Mouse (Mus musculus): ENCODE measurements around the gene Sgsm3.
"Not testable (repeated sequence)": the region's sequence is repeated elsewhere in the genome, so short reads cannot be mapped to it uniquely, and the experiment has no call there.

The Sgsm3 gene

DNA sequence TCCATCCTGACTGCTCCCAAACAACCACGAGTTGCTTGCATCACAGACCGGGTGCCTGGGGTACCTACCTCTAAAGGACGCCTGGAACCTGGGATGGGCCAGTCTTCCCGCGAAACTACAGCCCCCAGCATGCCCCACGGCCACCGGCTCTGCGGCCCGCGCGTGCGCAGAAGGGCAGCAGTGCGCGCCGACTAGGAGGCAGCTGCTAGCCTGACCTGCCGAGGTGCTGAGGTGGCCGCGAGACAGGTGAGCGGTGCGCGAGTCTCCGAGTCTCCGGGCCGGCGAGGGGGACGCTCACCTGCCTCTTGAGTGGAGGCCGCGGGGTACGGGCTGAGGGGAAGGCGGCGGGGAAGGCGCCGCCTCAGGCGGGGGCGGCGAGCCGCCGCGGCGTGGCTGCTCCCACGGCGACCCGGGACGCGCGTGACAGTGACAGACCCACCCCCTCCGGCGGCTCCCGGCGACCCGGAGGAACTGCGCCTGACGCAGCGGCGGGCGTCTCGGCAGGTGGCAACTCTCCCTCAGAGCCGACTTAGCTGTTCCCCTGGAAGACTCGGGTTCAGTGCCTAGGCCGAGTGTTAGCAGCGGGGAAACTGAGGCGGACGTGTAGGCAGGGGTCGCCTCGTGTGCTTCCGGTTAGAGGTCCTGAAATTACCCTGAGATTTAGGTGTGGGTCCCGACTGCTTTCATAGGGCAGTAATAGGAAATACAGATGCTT lies at the start of gene Sgsm3:
Sgsm3 (plus strand) TSS at position 146 of the 715 bp plus-strand sequence.
- peak; percentile 73 to 79 for DNase-seq (ENCODE audit: low spot score in 2 of 2)

DNA sequence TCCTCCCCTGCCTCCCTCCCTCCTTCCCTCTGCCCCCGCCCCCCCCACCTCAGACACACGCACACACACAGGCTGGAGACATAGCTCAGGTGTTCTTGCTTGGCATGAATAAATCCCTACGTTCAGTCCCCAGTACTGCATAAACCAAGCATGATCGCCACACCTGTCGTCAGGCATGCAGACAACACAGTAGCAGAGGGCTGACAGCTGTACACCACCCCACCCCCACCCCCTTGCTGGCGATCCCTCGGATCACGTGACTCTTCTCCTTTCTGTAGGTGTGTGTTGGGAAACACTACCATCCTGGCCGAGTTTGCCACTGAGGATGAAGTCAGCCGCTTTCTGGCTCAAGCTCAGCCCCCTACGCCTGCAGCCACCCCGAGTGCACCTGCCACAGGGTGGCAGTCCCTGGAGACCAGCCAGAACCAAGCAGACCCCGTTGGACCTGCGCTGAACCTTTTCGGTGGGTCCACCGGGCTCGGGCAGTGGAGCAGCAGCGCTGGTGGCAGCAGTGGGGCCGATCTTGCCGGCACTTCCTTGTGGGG lies 48.7 kb upstream of the Sgsm3 start:
- no peak for DNase-seq (ENCODE audit: low spot score in 2 of 2)

DNA sequence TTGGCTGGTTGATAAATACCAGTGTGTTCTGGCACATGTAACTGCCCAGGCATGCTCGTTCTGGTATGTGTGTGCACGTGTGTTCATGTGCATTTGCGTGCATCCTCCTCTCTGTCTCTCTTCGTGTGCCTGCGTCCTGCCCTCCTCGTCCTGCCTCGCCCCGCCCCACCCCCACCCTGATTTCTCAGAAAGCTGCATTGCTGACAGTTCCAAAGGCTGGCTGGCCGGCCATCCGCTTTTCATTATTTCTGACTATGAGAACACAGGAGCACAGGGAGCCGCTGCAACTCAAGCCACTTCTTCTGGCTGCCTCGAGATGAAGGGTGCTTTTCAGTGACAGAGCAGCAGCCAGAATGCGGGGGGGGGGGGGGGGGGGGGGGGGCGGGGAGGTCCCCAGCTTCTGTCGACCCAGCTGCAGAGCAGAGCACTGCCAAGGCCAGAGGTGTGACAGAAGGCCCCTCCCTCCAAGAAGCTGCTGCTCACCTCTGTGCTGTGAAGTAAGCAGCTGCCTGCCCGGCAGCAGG lies 47.5 kb upstream of the Sgsm3 start:
- DNase-seq (ENCODE audit: low spot score in 2 of 2), result no peak

GRCm38 (mm10) chr15:80930676-80931320 lies 46.8 kb upstream of the Sgsm3 start:
- DNase-seq (ENCODE audit: low spot score in 2 of 2), result not testable (repeated sequence)

GRCm38 (mm10) chr15:80931345-80931960 lies 46.1 kb upstream of the Sgsm3 start:
- DNase-seq (ENCODE audit: low spot score in 2 of 2), result no peak

- DNase-seq (ENCODE audit: low spot score in 2 of 2), result no peak
Observed at GRCm38 (mm10) chr15:80934841-80935240, 42.7 kb upstream of the Sgsm3 start.

DNA sequence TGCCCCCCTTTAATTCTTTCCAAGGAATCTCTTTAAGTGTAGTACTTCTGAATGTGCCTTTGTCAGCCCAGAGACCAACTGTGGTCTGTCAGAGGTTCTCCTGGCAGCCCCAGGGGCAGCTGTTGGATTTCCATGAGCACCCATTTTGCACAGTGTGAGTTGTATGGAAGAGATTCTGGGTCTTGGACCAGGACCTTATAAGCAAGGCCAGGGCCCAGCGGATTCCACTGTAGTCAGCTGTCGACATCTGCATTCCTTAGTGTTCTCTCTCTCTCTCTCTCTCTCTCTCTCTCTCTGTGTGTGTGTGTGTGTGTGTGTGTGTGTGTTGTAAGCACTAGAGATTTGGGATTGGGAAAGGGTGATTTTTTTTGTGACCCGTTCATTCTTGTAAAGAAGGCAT lies 40.9 kb upstream of the Sgsm3 start:
- no peak for DNase-seq (ENCODE audit: low spot score in 2 of 2)

- DNase-seq (ENCODE audit: low spot score in 2 of 2), result no peak
Observed at GRCm38 (mm10) chr15:80938615-80939014, 39.0 kb upstream of the Sgsm3 start.

DNA sequence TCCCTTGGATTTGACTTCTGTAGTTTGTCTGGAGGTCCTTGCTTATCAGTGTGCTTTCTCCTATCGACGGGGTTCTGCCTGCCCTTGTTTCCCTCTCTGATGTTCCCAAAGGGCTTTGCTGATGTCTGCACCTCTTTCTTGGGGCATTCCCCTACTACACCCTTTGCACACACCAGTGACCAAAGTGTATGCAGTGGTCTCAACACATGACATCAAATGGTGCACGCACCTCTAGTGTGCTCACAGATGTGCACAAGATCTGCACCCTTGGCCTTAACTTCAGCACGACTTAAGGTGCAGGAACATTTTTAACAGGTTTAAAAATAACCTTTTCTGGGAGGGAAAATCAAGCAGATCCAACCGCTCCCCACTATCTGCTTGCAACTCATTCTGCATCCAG lies 38.2 kb upstream of the Sgsm3 start:
- DNase-seq (ENCODE audit: low spot score in 2 of 2), result no peak

DNA sequence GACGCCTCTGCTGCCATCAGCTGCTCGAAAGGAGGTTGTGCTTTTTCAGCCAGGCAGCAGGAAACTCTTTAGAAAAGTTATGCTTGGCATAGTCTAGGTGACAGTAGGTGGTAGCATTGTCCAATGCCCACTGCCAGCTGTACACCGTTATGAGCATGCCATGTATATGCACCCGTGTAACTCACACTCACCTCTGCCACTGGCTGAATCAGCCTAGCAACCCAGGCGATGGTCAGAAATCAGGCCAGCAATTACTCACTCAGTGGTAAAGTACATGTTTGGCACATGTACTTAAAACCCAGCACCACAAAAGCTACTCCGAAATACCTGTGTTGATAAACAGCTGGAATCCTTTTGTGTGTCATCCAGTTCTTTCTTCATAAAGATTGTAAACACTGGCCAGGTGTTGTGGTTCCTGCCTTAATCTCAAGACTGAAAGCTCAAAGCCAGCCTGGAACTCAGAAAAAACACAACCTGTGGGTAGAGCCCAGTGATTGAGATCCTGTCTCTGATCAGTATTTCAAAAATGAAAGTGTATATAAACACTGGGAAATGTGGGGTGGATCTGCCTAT lies 36.0 kb upstream of the Sgsm3 start:
- DNase-seq (ENCODE audit: low spot score in 2 of 2), result no peak

- DNase-seq (ENCODE audit: low spot score in 2 of 2), result peak in 1 of 2 experiments; percentile 38
Observed at GRCm38 (mm10) chr15:80945851-80946250, 31.7 kb upstream of the Sgsm3 start.

DNA sequence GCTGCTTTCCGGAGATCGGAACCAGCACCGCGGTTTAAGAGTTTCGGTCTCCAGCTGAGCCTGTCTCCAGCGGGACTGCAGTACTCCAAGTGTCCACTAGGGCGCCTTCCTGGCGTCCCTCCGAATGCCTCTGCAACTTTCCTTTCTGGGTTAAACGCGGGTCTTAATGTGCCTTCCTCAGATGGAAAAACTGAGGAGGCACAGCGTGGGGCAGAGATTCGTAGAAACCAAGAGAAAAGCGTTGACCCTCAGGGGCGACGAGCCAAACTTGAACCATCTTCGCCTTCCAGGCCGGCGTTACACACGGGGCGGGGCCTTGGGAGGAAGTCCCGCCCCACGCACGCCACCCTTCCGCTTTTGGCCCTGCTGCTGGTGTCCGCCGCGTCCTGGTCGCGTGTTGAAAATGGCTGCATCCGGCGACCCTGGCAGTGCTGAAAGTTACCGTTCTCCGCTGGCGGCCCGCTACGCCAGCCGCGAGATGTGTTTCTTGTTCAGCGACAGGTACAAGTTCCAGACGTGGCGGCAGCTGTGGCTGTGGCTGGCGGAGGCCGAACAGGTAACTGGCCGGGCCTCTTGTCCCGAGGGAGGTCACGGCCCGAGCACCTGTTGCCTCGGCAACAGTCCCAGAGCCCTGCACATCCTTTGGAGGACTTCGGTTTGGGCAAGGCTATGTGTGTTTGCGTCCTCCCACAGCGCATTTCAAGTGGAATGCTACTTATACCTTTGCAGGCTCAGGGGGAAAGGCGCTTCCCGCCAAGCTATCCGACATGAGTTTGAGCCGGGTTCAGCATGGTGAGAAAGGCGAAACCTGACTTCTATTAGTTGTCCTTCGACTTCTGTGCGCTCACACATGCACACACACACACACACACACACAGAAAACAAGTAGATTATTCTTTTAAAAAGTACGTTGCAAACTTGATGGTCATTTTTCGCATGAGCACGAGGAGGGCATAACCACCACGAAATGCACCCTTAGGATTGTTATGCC lies 29.1 kb upstream of the Sgsm3 start, which contains the start of gene Adsl:
Adsl (plus strand) TSS at position 346 of the 991 bp plus-strand sequence.
- peak; percentile 84 to 87 for DNase-seq (ENCODE audit: low spot score in 2 of 2)

GRCm38 (mm10) chr15:80949431-80949830 lies 28.1 kb upstream of the Sgsm3 start:
- DNase-seq (ENCODE audit: low spot score in 2 of 2), result no peak

DNA sequence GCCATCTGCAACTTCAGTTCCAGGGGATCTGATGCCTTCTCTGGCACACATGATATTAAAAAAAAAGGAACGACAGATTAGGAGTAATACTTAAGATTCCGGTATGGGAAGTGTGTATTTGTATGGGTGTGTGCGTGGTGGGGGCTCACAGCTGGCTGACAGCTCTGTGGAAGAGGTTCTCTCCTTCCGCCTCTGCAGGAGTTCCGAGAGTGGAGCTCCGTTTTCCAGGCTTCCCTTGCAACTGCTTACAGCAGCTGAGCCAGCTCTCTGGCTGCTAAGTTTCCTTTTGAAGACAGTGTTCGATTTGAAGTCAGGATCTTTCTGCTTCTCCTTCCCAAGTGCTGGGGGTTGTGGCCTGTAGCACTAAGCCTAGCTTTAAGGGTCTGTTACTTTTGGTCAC lies 27.5 kb upstream of the Sgsm3 start:
- no peak for DNase-seq (ENCODE audit: low spot score in 2 of 2)

DNA sequence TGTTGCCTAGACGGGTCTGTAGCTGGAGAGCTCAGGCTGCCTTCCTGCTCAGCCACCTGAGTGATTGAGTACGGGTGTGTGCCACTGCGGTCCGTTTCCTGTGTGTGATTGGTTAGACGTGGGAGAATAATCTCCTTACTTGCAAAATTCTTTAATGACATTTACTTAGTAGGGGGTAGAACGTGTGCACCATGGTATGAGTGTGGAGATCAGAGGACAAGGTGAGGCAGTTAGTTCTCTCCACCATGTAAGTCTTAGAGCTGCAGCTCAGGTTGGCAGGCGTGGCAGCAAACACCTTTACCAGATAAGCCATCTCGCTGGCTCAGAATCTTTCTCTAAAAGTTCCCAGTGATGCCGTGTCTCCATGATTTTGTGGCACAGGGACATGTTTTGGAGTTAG lies 23.6 kb upstream of the Sgsm3 start:
- DNase-seq (ENCODE audit: low spot score in 2 of 2), result no peak

GRCm38 (mm10) chr15:80954861-80955260 lies 22.7 kb upstream of the Sgsm3 start:
- no peak for DNase-seq (ENCODE audit: low spot score in 2 of 2)

DNA sequence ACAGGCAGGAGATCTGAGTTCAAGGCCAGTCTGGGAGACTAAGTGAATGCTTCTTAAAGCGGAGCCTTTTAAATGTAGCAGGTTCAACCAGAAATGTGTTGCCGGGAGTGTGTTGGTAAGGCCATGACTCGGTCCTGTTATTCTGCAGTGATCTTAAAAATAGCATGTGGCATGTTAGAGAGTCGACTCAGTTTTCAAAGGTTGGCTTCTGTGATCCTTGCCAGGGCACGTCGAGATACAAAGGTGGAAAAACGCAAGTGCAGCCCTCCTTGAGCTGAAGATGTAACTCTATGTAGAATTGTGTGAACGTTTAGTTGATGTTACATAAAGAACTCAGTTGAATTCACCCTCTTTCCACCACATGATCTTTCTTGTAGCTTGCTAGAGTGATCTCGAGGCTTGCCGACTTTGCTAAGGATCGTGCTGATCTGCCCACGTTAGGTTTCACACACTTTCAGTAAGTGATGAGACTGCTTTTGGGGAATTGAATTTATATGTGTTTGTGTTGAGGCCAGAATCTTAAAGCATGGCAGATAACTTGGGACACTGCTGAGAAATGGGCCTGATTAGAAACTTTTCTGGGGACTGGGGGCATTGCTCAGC lies 21.6 kb upstream of the Sgsm3 start:
- no peak for DNase-seq (ENCODE audit: low spot score in 2 of 2)

DNA sequence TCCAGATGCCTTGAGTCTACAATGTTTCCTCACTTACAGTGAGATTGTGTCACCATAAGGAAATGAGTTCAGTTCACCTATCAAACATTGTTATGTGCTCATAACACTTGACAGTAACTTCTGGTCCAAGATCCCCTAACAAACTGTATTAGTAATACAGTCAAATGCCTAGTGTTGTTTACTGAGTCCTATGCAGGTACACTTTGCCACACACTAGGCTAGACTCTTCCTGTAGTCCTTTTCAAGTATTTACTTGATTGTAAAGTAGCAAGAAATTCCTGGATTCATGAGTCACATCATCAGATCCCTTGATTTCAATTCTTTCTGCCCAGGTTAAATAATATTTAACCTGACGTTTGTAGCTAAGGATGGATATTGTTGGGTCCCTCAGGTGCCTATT lies 8.2 kb upstream of the Sgsm3 start:
- no peak for DNase-seq (ENCODE audit: low spot score in 2 of 2)

DNA sequence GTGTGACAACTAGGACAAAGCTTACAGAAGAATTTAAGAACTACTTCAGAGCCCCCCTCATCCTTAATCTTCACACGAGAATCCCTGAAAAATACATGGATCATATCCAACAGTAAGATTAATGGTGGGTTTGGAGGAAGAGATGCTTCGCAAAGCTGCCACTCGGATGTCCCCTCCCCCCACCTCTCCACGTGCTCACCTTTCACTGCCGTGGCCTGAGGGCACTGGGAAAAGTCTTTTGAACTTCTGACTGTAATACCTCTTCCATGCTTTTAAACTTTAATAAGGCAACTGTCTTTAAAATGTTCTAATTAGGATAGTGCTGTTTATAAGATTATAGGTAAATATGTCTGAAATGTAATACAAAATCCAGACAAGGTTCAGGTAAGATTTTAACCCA lies 3.3 kb upstream of the Sgsm3 start:
- no peak for DNase-seq (ENCODE audit: low spot score in 2 of 2)

DNA sequence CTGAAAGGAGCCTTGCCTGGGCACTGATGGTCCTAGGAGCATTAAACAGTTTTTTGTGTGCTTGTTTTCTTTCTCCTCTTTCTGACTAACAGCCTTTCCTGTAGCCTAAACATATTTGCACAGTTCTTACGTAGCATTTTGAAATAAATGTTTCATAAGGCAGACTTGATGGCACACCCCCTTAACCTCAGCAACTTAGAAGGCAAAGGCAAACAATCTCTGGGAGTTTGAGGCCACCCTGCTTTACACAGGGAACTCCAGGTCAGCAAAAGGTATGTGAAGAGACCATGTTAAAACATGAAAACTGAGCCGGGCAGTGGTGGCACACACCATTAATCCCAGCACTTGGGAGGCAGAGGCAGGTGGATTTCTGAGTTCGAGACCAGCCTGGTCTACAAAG lies 1.9 kb upstream of the Sgsm3 start:
- DNase-seq (ENCODE audit: low spot score in 2 of 2), result no peak
